Mouse (Mus musculus): ENCODE data around the gene 6030408B16Rik. TPM values are rescaled to one million over a fixed set of nuclear protein-coding genes. Genes with fewer than 3 reads are reported as not detected.
A peak's percentile ranks its signal among the peaks of the same experiment; 100 is the strongest.

6030408B16Rik gene
- polyA plus RNA-seq, 2 experiments, result 0.10 to 0.18 TPM

DNA sequence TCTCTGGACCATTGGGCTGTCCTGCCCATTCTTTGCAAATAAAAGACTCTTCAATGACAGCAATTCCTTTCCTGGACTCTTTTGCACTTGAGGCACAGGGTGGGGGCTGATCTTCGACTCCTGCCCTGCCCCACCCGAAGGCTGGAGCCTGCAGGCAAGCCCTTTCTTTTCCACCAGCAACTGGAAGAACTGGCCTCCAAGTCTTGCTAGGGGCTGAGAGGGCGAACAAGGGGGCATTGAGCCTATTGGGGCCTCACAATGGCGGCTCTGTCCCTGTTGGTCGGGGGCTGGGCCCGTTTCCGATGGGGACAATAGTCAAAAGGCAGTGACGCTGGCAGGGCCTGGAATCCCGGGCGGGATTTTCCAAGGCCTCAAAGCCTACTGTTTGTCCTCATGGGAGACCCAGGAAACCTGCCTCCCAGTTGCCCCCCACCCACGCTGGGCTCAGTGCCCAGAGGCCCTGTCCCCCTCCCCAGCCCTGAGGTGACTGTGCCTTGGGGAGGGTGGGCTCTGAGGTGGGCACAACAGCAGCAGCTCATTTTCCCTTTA, 15.6 kb upstream of the 6030408B16Rik start:
- H3K9ac ChIP-seq (replicated peaks), result no peak overlapping the region
- ATAC-seq (ENCODE audit: insufficient read depth), result no peak
- no peaks in the 10 kb centered on the region for H3K27me3 ChIP-seq (ENCODE audit: control insufficient read depth, insufficient read depth, low read length)
- no peak overlapping the region for H3K4me2 ChIP-seq (ENCODE audit: low read depth)
- no peak overlapping the region for H3K27ac ChIP-seq
- no peaks in the 10 kb centered on the region for H3K36me3 ChIP-seq (replicated peaks; ENCODE audit: control insufficient read depth, insufficient read depth, low read depth)
- no peaks in the 10 kb centered on the region for H3K4me1 ChIP-seq (replicated peaks; ENCODE audit: control insufficient read depth in 2 of 2, insufficient read depth in 2 of 2, low read length in 1 of 2)
- WGBS (ENCODE audit: insufficient replicate concordance), result 74% methylated on average over 11 of the region's 11 CpGs
- no peaks in the 10 kb centered on the region for H3K9me3 ChIP-seq (ENCODE audit: control insufficient read depth, low read length)
- no peak overlapping the region for H3K4me3 ChIP-seq (ENCODE audit: insufficient read depth in 1 of 2, low read depth in 2 of 2, low read length in 2 of 2)
- DNase-seq (ENCODE audit: low read depth in 3 of 3, low spot score in 3 of 3), result no peak
- TF ChIP-seq EP300 (IDR thresholded peaks at IDR 0.05; ENCODE audit: low read depth) (no peak), CTCF (IDR thresholded peaks at IDR 0.05; ENCODE audit: low read depth) (no peak)

DNA sequence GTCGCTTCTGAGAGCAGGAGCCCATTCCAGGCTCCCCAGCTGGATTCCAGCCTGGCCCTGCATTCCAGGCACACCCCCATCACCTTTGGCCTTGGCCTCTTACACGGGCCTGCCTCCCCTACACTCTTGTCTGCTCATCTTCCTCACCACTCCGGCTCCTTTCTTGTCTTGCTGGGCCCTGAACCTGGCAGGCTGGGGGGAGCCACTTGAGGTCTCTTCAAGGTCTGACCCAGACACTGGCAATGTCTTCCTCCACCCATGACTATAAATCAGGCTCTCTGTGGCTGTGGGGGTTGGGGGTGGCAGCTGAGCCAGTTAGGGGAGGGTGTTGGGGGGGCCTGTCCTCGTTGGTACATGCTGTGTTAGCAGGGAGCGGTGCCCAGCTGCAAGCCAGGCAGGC, 14.4 kb upstream of the 6030408B16Rik start:
- Histone ChIP-seq H3K4me3 (ENCODE audit: insufficient read depth in 1 of 2, low read depth in 2 of 2, low read length in 2 of 2) (no peak overlapping the region), H3K9ac (replicated peaks) (no peak overlapping the region), H3K36me3 (replicated peaks; ENCODE audit: control insufficient read depth, insufficient read depth, low read depth) (no peaks in the 10 kb centered on the region), H3K27me3 (ENCODE audit: control insufficient read depth, insufficient read depth, low read length) (no peaks in the 10 kb centered on the region), H3K27ac (no peak overlapping the region), H3K4me2 (ENCODE audit: low read depth) (no peak overlapping the region), H3K9me3 (ENCODE audit: control insufficient read depth, low read length) (no peaks in the 10 kb centered on the region), H3K4me1 (replicated peaks; ENCODE audit: control insufficient read depth in 2 of 2, insufficient read depth in 2 of 2, low read length in 1 of 2) (no peaks in the 10 kb centered on the region; a peak in 1 of 4 replicates)
- DNase-seq (ENCODE audit: low read depth in 3 of 3, low spot score in 3 of 3), result no peak
- 50% methylated on average over 5 of the region's 5 CpGs for WGBS (ENCODE audit: insufficient replicate concordance)
- ATAC-seq (ENCODE audit: insufficient read depth), result no peak
- no peak for TF ChIP-seq EP300 (IDR thresholded peaks at IDR 0.05; ENCODE audit: low read depth)
- TF ChIP-seq CTCF (IDR thresholded peaks at IDR 0.05; ENCODE audit: low read depth), result no peak

DNA sequence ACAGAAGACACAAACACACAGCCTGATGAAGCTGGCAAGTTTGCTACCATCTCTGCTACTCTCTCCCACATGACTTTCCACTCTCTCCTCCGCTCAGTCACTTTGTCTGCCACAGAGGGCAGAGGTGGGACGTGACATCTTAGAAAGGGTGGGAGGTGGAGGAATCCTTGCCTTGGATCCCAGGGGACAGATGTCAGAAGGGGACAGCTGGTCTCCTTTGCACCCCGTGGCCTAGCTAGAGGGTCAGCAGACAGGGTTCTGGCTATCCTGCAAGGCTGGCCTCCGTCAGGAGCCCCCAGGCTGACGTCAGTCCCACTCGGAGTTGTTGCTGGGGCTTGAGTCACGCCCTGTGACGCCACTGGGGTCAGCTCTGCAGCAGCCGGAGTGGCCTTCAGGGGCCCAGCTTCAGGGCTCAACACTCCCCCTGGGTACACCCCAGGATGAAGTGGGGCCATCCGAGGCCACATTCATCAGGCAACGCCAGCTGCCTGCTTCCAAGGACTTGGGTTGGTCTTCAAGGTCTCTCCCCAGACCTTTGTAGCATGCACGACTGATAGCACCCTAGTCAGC, 13.5 kb upstream of the 6030408B16Rik start:
- Histone ChIP-seq H3K27me3 (ENCODE audit: control insufficient read depth, insufficient read depth, low read length) (no peaks in the 10 kb centered on the region), H3K27ac (no peak overlapping the region), H3K4me1 (replicated peaks; ENCODE audit: control insufficient read depth in 2 of 2, insufficient read depth in 2 of 2, low read length in 1 of 2) (no peaks in the 10 kb centered on the region; a peak in 1 of 4 replicates), H3K36me3 (replicated peaks; ENCODE audit: control insufficient read depth, insufficient read depth, low read depth) (no peaks in the 10 kb centered on the region), H3K9ac (replicated peaks) (no peak overlapping the region), H3K4me3 (ENCODE audit: insufficient read depth in 1 of 2, low read depth in 2 of 2, low read length in 2 of 2) (no peak overlapping the region), H3K9me3 (ENCODE audit: control insufficient read depth, low read length) (no peaks in the 10 kb centered on the region), H3K4me2 (ENCODE audit: low read depth) (no peak overlapping the region)
- ATAC-seq (ENCODE audit: insufficient read depth), result no peak
- WGBS (ENCODE audit: insufficient replicate concordance), result 48% methylated on average over 12 of the region's 12 CpGs
- DNase-seq (ENCODE audit: low read depth in 3 of 3, low spot score in 3 of 3), result no peak
- TF ChIP-seq EP300 (IDR thresholded peaks at IDR 0.05; ENCODE audit: low read depth), result no peak
- no peak for TF ChIP-seq CTCF (IDR thresholded peaks at IDR 0.05; ENCODE audit: low read depth)

DNA sequence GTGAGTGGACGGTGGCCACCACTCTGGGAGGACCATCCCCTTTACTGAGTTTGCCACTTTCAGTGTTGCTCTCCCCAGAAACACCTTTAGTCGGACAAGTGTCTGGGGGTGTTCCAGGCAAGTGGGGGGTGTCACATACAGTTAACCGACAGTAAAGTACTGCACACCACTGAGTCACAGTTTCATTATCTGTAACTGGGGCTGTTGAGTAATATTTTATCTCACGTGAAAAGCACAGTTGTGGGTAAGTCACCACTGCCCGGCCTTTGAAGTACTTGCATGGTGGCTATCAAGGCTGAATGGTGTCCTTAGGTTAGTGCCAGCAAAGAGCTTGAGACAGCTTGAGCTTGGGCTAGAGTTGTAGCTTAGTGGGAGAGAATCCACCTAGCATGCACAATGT, 10.5 kb upstream of the 6030408B16Rik start:
- H3K27ac ChIP-seq, result no peak overlapping the region
- TF ChIP-seq EP300 (IDR thresholded peaks at IDR 0.05; ENCODE audit: low read depth) (no peak), CTCF (IDR thresholded peaks at IDR 0.05; ENCODE audit: low read depth) (no peak)
- peaks cover 4% of the 10 kb centered on the region; the same call in 1 of the 2 replicates for H3K36me3 ChIP-seq (replicated peaks; ENCODE audit: control insufficient read depth, insufficient read depth, low read depth)
- no peaks in the 10 kb centered on the region for H3K27me3 ChIP-seq (ENCODE audit: control insufficient read depth, insufficient read depth, low read length)
- no peak overlapping the region for H3K4me2 ChIP-seq (ENCODE audit: low read depth)
- H3K4me1 ChIP-seq (replicated peaks; ENCODE audit: control insufficient read depth in 2 of 2, insufficient read depth in 2 of 2, low read length in 1 of 2), result peaks cover 0 to 6% of the 10 kb centered on the region in 2 experiments; a peak in 1 of 4 replicates
- WGBS (ENCODE audit: insufficient replicate concordance), result 31% methylated on average over 5 of the region's 5 CpGs
- DNase-seq (ENCODE audit: low read depth in 3 of 3, low spot score in 3 of 3), result no peak
- no peaks in the 10 kb centered on the region for H3K9me3 ChIP-seq (ENCODE audit: control insufficient read depth, low read length)
- no peak overlapping the region for H3K9ac ChIP-seq (replicated peaks)
- ATAC-seq (ENCODE audit: insufficient read depth), result no peak
- H3K4me3 ChIP-seq (ENCODE audit: insufficient read depth in 1 of 2, low read depth in 2 of 2, low read length in 2 of 2), result no peak overlapping the region

DNA sequence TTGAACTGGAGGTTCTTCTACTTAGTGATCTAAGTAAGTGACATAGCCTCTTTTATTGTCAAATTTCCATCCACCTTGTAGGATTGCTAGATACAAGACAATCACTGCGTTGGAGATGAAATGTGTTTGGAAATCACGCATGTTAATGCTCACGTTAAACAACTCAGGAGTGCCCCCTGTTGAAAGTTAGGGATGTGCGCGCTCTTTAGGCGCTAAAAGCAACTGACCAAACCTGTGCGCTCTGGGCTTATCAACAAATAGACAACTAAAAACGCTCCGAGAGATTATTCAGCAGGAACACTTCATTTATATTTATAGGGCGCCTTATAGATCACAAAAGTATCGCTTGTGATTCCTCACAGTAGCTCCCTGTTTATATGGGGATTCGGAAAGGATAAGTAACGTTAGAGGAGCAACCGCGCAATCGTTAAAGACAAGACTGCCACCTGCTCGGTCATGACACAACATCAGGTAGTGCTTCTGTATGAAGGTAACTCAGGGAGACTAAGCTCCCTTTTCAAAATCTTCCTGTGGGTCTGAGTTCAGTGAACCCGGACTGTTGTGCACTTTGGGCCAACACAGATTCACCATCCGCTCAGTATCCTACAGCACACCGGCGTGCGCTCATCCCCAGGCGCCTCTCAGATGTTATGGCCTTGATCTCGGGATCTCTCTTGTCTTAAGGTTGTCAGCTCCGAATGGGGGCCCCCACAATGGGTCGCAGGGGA, 9.7 kb upstream of the 6030408B16Rik start:
- H3K4me1 ChIP-seq (replicated peaks; ENCODE audit: control insufficient read depth in 2 of 2, insufficient read depth in 2 of 2, low read length in 1 of 2), result peaks cover 0 to 6% of the 10 kb centered on the region in 2 experiments; a peak in 1 of 4 replicates
- TF ChIP-seq CTCF (IDR thresholded peaks at IDR 0.05; ENCODE audit: low read depth) (peak; percentile 62), EP300 (IDR thresholded peaks at IDR 0.05; ENCODE audit: low read depth) (no peak)
- ATAC-seq (ENCODE audit: insufficient read depth) (peak; percentile 27; the same call in 1 of the 2 replicates), DNase-seq (ENCODE audit: low read depth in 3 of 3, low spot score in 3 of 3) (peak; percentile 50 to 62 (median 55))
- peaks cover 4% of the 10 kb centered on the region; the same call in 1 of the 2 replicates for H3K36me3 ChIP-seq (replicated peaks; ENCODE audit: control insufficient read depth, insufficient read depth, low read depth)
- no peaks in the 10 kb centered on the region for H3K27me3 ChIP-seq (ENCODE audit: control insufficient read depth, insufficient read depth, low read length)
- H3K9ac ChIP-seq (replicated peaks), result peak overlapping the region; percentile 88
- 2% methylated on average over 26 of the region's 26 CpGs for WGBS (ENCODE audit: insufficient replicate concordance)
- no peak overlapping the region for H3K27ac ChIP-seq
- H3K4me3 ChIP-seq (ENCODE audit: insufficient read depth in 1 of 2, low read depth in 2 of 2, low read length in 2 of 2), result peak overlapping the region; percentile 58 to 98
- peak overlapping the region; percentile 74 for H3K4me2 ChIP-seq (ENCODE audit: low read depth)
- no peaks in the 10 kb centered on the region for H3K9me3 ChIP-seq (ENCODE audit: control insufficient read depth, low read length)
